In genomic region chr4:88550161-88550945, GRCm38 (mm10) we compare ENCODE assay signal across 8 mouse cellular contexts. TPM values are rescaled to one million over a fixed set of nuclear protein-coding genes. Genes with fewer than 3 reads are reported as not detected.
DNase-seq lines count a peak whose midpoint lies in the region; ATAC-seq and TF ChIP-seq lines count a peak whose summit lies in the region.

No protein-coding gene starts in this region.

- no peaks in the 10 kb centered on the region for H3K4me1 ChIP-seq in ES-Bruce4 (ENCODE audit: control insufficient read depth, insufficient read depth, low read length)
- no peaks in the 10 kb centered on the region for H3K4me1 ChIP-seq in forebrain, embryonic 11.5 days (replicated peaks; ENCODE audit: control insufficient read depth, insufficient read depth, low read length)
- H3K4me1 ChIP-seq in heart, embryonic 16.5 days (ENCODE audit: control insufficient read depth, insufficient read depth, low read length), result peaks cover 4% of the 10 kb centered on the region
- H3K4me1 ChIP-seq in liver, embryonic 14.5 days (replicated peaks; ENCODE audit: control insufficient read depth in 2 of 2, insufficient read depth in 2 of 2, low read length in 1 of 2), result peaks cover 0 to 8% of the 10 kb centered on the region in 2 experiments; a peak in 2 of 4 replicates
- no peaks in the 10 kb centered on the region for H3K4me1 ChIP-seq in stomach, embryonic 15.5 days

- WGBS in forebrain, embryonic 11.5 days, result 37% methylated on average over 22 of the region's 22 CpGs
- 25% methylated on average over 22 of the region's 22 CpGs for WGBS in heart, embryonic 16.5 days
- WGBS in liver, embryonic 14.5 days (ENCODE audit: insufficient replicate concordance), result 20% methylated on average over 22 of the region's 22 CpGs
- 26% methylated on average over 22 of the region's 22 CpGs for WGBS in stomach, embryonic 15.5 days

- ATAC-seq in forebrain, embryonic 11.5 days (replicated peaks; ENCODE audit: low FRiP score), result 0 out of 2 replicates have a peak, but pooled peaks have one; percentile 61
- peak; percentile 75; the same call in 1 of the 2 replicates for ATAC-seq in heart, embryonic 16.5 days (replicated peaks; ENCODE audit: extremely low read depth, insufficient read depth, low FRiP score)
- peak; percentile 96 for ATAC-seq in liver, embryonic 14.5 days (ENCODE audit: insufficient read depth)
- ATAC-seq in stomach, embryonic 15.5 days (ENCODE audit: insufficient read depth, low FRiP score, low read depth), result peak; percentile 85

- no peak overlapping the region for H3K27ac ChIP-seq in ES-Bruce4 (ENCODE audit: insufficient read depth, low read length)
- H3K27ac ChIP-seq in forebrain, embryonic 11.5 days (ENCODE audit: low read depth, low read length), result no peak overlapping the region
- H3K27ac ChIP-seq in heart, embryonic 16.5 days (ENCODE audit: low read length), result no peak overlapping the region
- H3K27ac ChIP-seq in liver, embryonic 14.5 days, result no peak overlapping the region
- no peak overlapping the region for H3K27ac ChIP-seq in stomach, embryonic 15.5 days

- H3K9me3 ChIP-seq in ES-Bruce4 (replicated peaks; ENCODE audit: control insufficient read depth, insufficient read depth, low read length, poor library complexity, severe bottlenecking), result no peaks in the 10 kb centered on the region
- H3K9me3 ChIP-seq in forebrain, embryonic 11.5 days (ENCODE audit: control insufficient read depth, low read length), result no peaks in the 10 kb centered on the region
- H3K9me3 ChIP-seq in heart, embryonic 16.5 days (replicated peaks; ENCODE audit: control insufficient read depth, low read length), result no peaks in the 10 kb centered on the region
- H3K9me3 ChIP-seq in liver, embryonic 14.5 days (ENCODE audit: control insufficient read depth, low read length), result no peaks in the 10 kb centered on the region
- H3K9me3 ChIP-seq in stomach, embryonic 15.5 days, result no peaks in the 10 kb centered on the region

- H3K36me3 ChIP-seq in ES-Bruce4 (ENCODE audit: control insufficient read depth, insufficient read depth, low read length, poor library complexity, severe bottlenecking), result no peaks in the 10 kb centered on the region
- H3K36me3 ChIP-seq in forebrain, embryonic 11.5 days (ENCODE audit: control insufficient read depth, insufficient read depth, low read length), result no peaks in the 10 kb centered on the region
- H3K36me3 ChIP-seq in heart, embryonic 16.5 days (ENCODE audit: control insufficient read depth, insufficient read depth), result no peaks in the 10 kb centered on the region
- H3K36me3 ChIP-seq in liver, embryonic 14.5 days (replicated peaks; ENCODE audit: control insufficient read depth, insufficient read depth, low read depth), result no peaks in the 10 kb centered on the region
- no peaks in the 10 kb centered on the region for H3K36me3 ChIP-seq in stomach, embryonic 15.5 days

- 0 out of 2 replicates have a peak, but pooled peaks have one; percentile 12 for TF ChIP-seq EP300 in ES-Bruce4 (IDR thresholded peaks at IDR 0.05; ENCODE audit: insufficient read depth, low read depth, low read length)
- TF ChIP-seq EP300 in liver, embryonic 14.5 days (IDR thresholded peaks at IDR 0.05; ENCODE audit: low read depth), result no peak

- TF ChIP-seq POLR2A in ES-Bruce4 (IDR thresholded peaks at IDR 0.05; ENCODE audit: insufficient read depth, low read length), result no peak

- peak overlapping the region; percentile 16; the same call in 1 of the 2 replicates for H3K4me2 ChIP-seq in forebrain, embryonic 11.5 days (ENCODE audit: low read depth, low read length, severe bottlenecking)
- H3K4me2 ChIP-seq in heart, embryonic 16.5 days (ENCODE audit: low read depth, low read length), result peak overlapping the region; percentile 80
- peak overlapping the region; percentile 63 for H3K4me2 ChIP-seq in liver, embryonic 14.5 days (ENCODE audit: low read depth)
- H3K4me2 ChIP-seq in stomach, embryonic 15.5 days, result peak overlapping the region; percentile 58

- H3K27me3 ChIP-seq in ES-Bruce4 (ENCODE audit: control insufficient read depth, insufficient read depth, low read length, poor library complexity, severe bottlenecking), result no peaks in the 10 kb centered on the region
- no peaks in the 10 kb centered on the region for H3K27me3 ChIP-seq in forebrain, embryonic 11.5 days (ENCODE audit: control insufficient read depth, insufficient read depth, low read length)
- no peaks in the 10 kb centered on the region for H3K27me3 ChIP-seq in heart, embryonic 16.5 days (ENCODE audit: control insufficient read depth, insufficient read depth, low read length)
- H3K27me3 ChIP-seq in liver, embryonic 14.5 days (ENCODE audit: control insufficient read depth, insufficient read depth, low read length), result no peaks in the 10 kb centered on the region
- no peaks in the 10 kb centered on the region for H3K27me3 ChIP-seq in stomach, embryonic 15.5 days (replicated peaks)

- DNase-seq in c-Kit-positive CD71-positive TER-119-negative erythroid progenitor cells, embryonic 14.5 days (ENCODE audit: low read depth), result peak; percentile 90
- DNase-seq in forebrain, embryonic 11.5 days (ENCODE audit: low spot score), result peak; percentile 83
- peak; percentile 85 to 89 for DNase-seq in kidney, postnatal 25 days
- DNase-seq in liver, embryonic 14.5 days (ENCODE audit: low read depth in 3 of 3, low spot score in 3 of 3), result peak; percentile 75 to 81 (median 76)
- peak; percentile 62 for DNase-seq in neural tube, embryonic 10.5 days (ENCODE audit: extremely low spot score, low spot score)

- H3K4me3 ChIP-seq in ES-Bruce4 (ENCODE audit: low read depth, low read length), result no peak overlapping the region
- H3K4me3 ChIP-seq in forebrain, embryonic 11.5 days (ENCODE audit: low read depth, low read length), result peak overlapping the region; percentile 0; the same call in 1 of the 2 replicates
- H3K4me3 ChIP-seq in heart, embryonic 16.5 days (ENCODE audit: low read length), result peak overlapping the region; percentile 54
- H3K4me3 ChIP-seq in liver, embryonic 14.5 days (ENCODE audit: insufficient read depth in 1 of 2, low read depth in 2 of 2, low read length in 2 of 2), result peak overlapping the region; percentile 47 to 70
- peak overlapping the region; percentile 38 for H3K4me3 ChIP-seq in stomach, embryonic 15.5 days (replicated peaks)

- TF ChIP-seq CTCF in ES-Bruce4 (IDR thresholded peaks at IDR 0.05; ENCODE audit: low read depth, low read length), result peak; percentile 90
- peak; percentile 95 for TF ChIP-seq CTCF in liver, embryonic 14.5 days (IDR thresholded peaks at IDR 0.05; ENCODE audit: low read depth)

- no peak overlapping the region for H3K9ac ChIP-seq in ES-Bruce4 (ENCODE audit: low read depth, poor library complexity, severe bottlenecking)
- no peak overlapping the region for H3K9ac ChIP-seq in forebrain, embryonic 11.5 days (ENCODE audit: low read length)
- H3K9ac ChIP-seq in heart, embryonic 16.5 days (ENCODE audit: low read length), result peak overlapping the region; percentile 65
- peak overlapping the region; percentile 46 for H3K9ac ChIP-seq in liver, embryonic 14.5 days (replicated peaks)
- H3K9ac ChIP-seq in stomach, embryonic 15.5 days, result no peak overlapping the region; the same call in 1 of the 2 replicates

RNA-seq across cellular contexts. Expression of gene Ifna15, which starts 7.7 kb away (rescaled TPM):
- not detected in 2 replicates for polyA plus RNA-seq in ES-Bruce4 (2011; ENCODE audit: insufficient read depth, insufficient read length, low read depth, missing spikeins)
- not detected in 2 replicates for polyA plus RNA-seq in forebrain, embryonic 11.5 days (2014; fragmentation: Nextera tagmentation; extraction: Ambion mirVana)
- not detected in 2 replicates for polyA plus RNA-seq in heart, embryonic 16.5 days (2015; fragmentation: Nextera tagmentation; extraction: Ambion mirVana)
- polyA plus RNA-seq in liver, embryonic 14.5 days (2012; rRNA removed), result not detected in 2 replicates
- not detected in 2 replicates for polyA plus RNA-seq in liver, embryonic 14.5 days (2014; fragmentation: Nextera tagmentation; extraction: Ambion mirVana)
- not detected in 2 replicates for polyA plus RNA-seq in stomach, embryonic 15.5 days (2015; fragmentation: Nextera tagmentation; extraction: Ambion mirVana)

RNA-seq across cellular contexts. Expression of gene Ifna14, which starts 21.2 kb away (rescaled TPM):
- not detected in 2 replicates for polyA plus RNA-seq in ES-Bruce4 (2011; ENCODE audit: insufficient read depth, insufficient read length, low read depth, missing spikeins)
- polyA plus RNA-seq in forebrain, embryonic 11.5 days (2014; fragmentation: Nextera tagmentation; extraction: Ambion mirVana), result not detected in 2 replicates
- polyA plus RNA-seq in heart, embryonic 16.5 days (2015; fragmentation: Nextera tagmentation; extraction: Ambion mirVana), result not detected in 2 replicates
- polyA plus RNA-seq in liver, embryonic 14.5 days (2012; rRNA removed), result not detected in 2 replicates
- polyA plus RNA-seq in liver, embryonic 14.5 days (2014; fragmentation: Nextera tagmentation; extraction: Ambion mirVana), result not detected in 2 replicates
- not detected in 2 replicates for polyA plus RNA-seq in stomach, embryonic 15.5 days (2015; fragmentation: Nextera tagmentation; extraction: Ambion mirVana)

RNA-seq across cellular contexts. Expression of gene Ifnb1, which starts 27.8 kb away (rescaled TPM):
- not detected in 2 replicates for polyA plus RNA-seq in ES-Bruce4 (2011; ENCODE audit: insufficient read depth, insufficient read length, low read depth, missing spikeins)
- not detected in 2 replicates for polyA plus RNA-seq in forebrain, embryonic 11.5 days (2014; fragmentation: Nextera tagmentation; extraction: Ambion mirVana)
- not detected in 2 replicates for polyA plus RNA-seq in heart, embryonic 16.5 days (2015; fragmentation: Nextera tagmentation; extraction: Ambion mirVana)
- not detected in 2 replicates for polyA plus RNA-seq in liver, embryonic 14.5 days (2012; rRNA removed)
- polyA plus RNA-seq in liver, embryonic 14.5 days (2014; fragmentation: Nextera tagmentation; extraction: Ambion mirVana), result not detected in 2 replicates
- not detected in 2 replicates for polyA plus RNA-seq in stomach, embryonic 15.5 days (2015; fragmentation: Nextera tagmentation; extraction: Ambion mirVana)

RNA-seq across cellular contexts. Expression of gene Ifna9, which starts 41.8 kb away (rescaled TPM):
- polyA plus RNA-seq in ES-Bruce4 (2011; ENCODE audit: insufficient read depth, insufficient read length, low read depth, missing spikeins), result not detected in 2 replicates
- polyA plus RNA-seq in forebrain, embryonic 11.5 days (2014; fragmentation: Nextera tagmentation; extraction: Ambion mirVana), result not detected in 2 replicates
- polyA plus RNA-seq in heart, embryonic 16.5 days (2015; fragmentation: Nextera tagmentation; extraction: Ambion mirVana), result not detected in 2 replicates
- polyA plus RNA-seq in liver, embryonic 14.5 days (2012; rRNA removed), result not detected in 2 replicates
- not detected in 2 replicates for polyA plus RNA-seq in liver, embryonic 14.5 days (2014; fragmentation: Nextera tagmentation; extraction: Ambion mirVana)
- polyA plus RNA-seq in stomach, embryonic 15.5 days (2015; fragmentation: Nextera tagmentation; extraction: Ambion mirVana), result not detected in 2 replicates

RNA-seq across cellular contexts. Expression of gene Ifna12, which starts 52.8 kb away (rescaled TPM):
- not detected in 2 replicates for polyA plus RNA-seq in ES-Bruce4 (2011; ENCODE audit: insufficient read depth, insufficient read length, low read depth, missing spikeins)
- polyA plus RNA-seq in forebrain, embryonic 11.5 days (2014; fragmentation: Nextera tagmentation; extraction: Ambion mirVana), result not detected in 2 replicates
- not detected in 2 replicates for polyA plus RNA-seq in heart, embryonic 16.5 days (2015; fragmentation: Nextera tagmentation; extraction: Ambion mirVana)
- not detected in 2 replicates for polyA plus RNA-seq in liver, embryonic 14.5 days (2012; rRNA removed)
- polyA plus RNA-seq in liver, embryonic 14.5 days (2014; fragmentation: Nextera tagmentation; extraction: Ambion mirVana), result not detected in 2 replicates
- not detected in 2 replicates for polyA plus RNA-seq in stomach, embryonic 15.5 days (2015; fragmentation: Nextera tagmentation; extraction: Ambion mirVana)

Comparison
In these comparisons a context has a peak if more than half of its experiments do, and no peak if none do; other contexts are left out.
1. H3K9ac ChIP-seq: peak in heart, embryonic 16.5 days (single experiment) and liver, embryonic 14.5 days (single experiment); none in ES-Bruce4 (single experiment), forebrain, embryonic 11.5 days (single experiment) and stomach, embryonic 15.5 days (single experiment).
2. H3K4me2 ChIP-seq: peak in every context shown above with its lines; median percentile 80 in heart, embryonic 16.5 days; 63 in liver, embryonic 14.5 days; 58 in stomach, embryonic 15.5 days; 16 in forebrain, embryonic 11.5 days.
3. Peak in every context shown above with its lines, with median percentiles within 50 percentile points of each other: DNase-seq and ATAC-seq.